Mouse (Mus musculus) neural tube, embryonic 10.5 days (tissue): ENCODE results near the gene Tgif1.

Experiments used
- DNase-seq: peaks from one replicate; pipeline ENCODE4 v3.0.0-alpha.2; 2017; ENCODE audit warnings: low spot score; ENCODE audit errors: extremely low spot score

The Tgif1 gene

DNA sequence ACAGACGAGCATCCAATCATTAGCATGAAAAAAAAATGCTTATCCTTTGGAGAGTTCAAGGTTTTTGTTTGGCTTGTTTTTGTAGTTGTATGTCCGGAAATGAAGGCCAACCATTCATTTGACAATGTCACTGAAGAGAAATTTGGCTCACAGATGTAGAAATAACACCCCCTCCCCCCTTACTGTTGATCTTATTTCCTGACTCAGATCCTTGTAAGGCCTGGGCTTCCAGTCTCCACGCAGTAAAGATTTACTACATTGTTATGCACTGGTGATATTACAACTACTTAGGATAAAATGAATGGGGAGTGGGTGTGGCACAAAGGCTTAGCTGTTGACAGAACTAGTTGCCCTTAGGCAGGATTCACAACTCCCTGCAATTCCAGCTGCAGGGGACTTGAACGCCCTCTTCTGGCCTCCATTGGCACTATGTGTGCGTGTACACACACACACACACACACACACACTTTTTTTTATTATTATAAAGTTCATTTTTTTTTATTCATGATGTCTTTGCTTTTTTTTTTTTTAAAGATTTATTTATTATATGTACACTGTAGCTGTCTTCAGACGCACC, 13.3 kb upstream of the Tgif1 start:
- DNase-seq: no peak

DNA sequence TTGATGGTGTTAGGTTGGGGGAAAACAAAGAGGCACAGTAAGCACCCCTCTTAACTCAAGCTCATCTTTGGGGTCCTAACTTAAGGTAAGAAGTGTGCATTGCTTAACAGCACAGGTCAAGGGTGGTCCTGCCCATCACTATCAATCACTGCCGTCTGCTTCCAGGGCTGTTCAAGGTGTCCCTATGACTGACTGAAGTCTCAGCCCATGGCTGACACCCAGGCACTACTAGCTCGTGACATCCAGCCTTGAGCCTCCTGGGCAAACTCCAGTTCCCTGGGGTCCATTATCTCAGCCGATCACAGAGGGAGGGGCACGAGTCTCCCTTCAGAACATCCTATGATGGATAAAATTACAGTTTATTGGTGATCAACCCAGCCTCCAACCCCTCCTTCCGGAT, 12.7 kb upstream of the Tgif1 start:
- no peak for DNase-seq

DNA sequence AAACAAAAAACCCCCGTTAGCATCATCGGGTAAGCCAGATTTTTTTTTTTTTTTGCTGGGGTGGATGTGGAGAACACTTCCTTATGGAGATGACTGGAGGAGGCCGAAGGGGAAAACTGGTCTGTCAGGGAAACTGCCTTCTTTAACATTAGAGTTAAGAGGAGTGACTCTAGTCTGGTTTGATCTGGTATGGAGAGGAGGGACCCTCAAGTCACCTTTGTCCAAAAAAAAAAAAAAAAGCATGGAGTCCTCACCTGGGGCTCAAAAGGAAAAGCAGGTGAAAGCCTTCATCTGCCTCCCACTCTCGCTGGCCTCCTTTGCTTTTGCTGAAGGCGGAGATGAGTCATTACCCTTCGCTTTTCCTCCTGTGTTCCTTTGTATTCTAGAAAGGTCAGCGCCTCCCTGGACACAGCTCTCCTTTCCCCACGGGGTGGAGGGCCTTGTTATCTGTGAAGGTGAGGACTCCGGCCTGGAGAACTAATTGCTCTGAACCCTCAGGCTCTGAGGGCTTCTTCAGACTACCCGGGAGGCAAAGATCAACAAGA, 11.8 kb upstream of the Tgif1 start:
- no peak for DNase-seq

DNA sequence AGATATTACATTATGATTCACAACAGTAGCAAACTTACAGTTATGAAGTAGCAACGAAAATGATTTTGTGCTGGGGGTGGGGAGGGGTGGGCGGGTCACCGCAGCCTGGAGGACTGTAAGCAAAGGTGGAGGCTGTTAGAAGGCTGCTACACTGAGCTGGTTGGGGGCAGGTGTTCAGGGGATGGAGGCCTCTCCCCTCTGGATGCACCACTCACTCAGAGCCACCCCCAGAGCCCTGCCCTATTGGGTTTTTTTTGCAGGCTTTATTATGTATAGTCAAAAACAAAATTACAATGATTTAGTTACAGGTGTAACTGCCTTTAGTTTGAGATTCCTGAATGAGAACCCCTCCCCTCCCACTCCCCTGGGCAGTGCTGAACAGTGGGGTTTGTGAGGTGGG, 11.3 kb upstream of the Tgif1 start:
- DNase-seq: no peak

DNA sequence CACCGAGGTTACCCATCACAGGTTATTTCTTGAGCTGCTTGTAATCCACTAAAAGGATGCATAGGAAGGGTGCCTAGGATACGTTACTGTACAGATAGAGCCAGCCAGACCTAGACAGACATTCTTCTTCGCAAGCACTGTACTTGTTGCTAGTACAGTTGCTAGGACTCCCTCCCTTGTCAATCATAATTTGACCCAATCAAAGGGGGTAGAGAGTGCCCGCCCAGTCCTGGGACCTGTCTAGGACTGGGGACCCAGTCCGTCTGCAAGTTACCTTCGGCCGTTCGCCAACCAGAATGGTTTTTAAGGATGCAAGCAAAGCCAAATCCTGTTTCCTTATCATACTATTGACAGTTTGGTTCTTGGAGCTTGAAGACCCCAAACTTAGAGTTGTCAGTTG, 10.8 kb upstream of the Tgif1 start:
- DNase-seq: no peak

DNA sequence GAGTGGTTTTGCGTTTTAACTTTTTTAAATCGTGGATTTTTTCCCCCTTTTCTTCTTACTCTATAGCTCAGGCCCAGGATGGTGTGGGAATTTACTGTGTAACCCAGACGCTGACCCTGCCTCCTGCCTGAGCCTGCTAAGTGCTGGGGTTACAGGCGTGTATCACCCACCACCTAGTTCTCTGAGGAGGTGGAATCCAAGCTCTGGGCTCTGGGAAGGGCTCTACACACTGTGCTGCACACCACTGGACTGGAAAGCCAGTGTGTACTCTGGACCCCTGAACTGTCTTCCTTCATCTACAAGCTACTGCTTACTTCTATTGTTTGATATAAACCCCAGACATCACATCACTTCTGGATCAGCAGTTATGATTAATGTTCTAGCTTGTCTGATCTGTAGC, 5.5 kb upstream of the Tgif1 start:
- DNase-seq: no peak

DNA sequence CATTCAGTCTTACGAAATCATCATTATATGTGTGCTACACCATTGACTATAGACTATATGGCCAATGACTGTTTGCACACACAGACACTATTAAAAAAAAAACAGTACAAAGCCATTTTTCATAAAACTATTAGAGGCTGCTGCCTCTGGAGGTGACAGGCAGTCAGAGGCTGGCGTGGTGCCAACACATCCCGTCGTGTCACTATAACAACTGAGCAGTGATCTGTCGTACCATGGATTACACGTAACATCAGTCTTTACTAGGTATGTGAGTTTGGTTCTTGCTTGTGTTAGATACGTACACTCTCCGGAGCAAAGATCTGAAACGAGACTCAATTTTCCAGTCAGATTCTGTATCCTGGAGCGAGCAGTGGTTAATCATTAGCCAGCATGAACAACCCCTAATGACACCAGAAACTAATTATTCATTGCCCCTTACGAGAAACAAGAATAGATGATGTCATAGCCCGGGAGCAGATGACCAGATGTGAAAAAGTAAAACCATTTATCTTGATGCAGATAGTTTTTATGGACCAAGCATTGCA, 3.6 kb upstream of the Tgif1 start:
- DNase-seq: no peak

DNA sequence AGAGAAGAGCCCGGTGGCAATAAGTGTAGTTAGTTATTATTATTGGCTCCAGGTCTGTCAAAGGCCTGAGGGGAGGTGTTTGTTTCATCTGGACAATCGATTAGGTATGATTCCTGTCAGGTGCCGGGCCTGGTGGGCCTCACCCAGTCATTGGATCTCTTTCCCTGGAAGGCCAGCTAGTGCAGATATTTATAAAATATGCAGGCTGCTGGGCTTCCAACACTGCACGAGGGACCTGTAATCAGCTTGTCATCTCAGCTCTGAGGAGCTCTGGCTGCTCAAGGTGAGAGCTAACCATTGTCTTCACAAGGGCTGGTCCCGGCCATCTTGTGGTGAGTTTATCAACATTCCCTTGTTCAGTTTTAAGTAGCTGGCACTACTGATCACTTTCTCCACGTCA, 675 bp upstream of the Tgif1 start:
- DNase-seq: peak; percentile 48

DNA sequence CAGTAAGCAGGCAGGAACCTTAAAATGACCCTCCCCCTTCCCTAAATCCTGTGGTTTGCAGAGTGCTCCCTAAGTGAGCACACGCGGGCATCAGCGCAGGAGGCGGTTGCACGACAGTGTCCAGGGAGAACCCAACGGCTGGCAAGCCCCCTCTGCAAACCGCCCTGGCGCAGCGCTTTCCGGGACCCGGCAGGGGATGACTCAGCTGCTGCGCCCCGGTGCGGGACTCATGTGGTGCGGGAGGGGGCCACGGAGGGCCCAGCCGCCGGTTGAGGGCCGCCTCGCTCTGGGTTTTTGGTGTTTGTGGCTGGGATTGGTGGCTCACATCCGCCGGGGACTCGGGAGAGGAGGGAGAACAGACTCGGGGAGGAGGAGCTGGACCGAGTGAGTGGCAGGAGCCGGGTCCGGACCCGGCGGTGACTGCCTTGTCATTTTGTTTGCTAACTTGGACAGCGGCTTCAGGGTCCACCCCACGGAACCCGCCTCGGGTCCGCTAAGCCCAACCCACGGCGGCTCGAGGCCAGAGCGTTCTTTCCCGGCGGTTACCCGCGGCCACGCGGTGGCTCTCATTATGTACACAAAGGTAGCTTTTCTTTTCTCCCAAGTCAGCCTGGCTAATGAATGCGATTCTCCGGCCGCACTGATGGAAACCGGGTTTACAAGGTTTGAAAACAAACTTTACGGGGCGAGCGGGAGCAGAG, 510 bp downstream of the Tgif1 start:
- peak; percentile 89 for DNase-seq

DNA sequence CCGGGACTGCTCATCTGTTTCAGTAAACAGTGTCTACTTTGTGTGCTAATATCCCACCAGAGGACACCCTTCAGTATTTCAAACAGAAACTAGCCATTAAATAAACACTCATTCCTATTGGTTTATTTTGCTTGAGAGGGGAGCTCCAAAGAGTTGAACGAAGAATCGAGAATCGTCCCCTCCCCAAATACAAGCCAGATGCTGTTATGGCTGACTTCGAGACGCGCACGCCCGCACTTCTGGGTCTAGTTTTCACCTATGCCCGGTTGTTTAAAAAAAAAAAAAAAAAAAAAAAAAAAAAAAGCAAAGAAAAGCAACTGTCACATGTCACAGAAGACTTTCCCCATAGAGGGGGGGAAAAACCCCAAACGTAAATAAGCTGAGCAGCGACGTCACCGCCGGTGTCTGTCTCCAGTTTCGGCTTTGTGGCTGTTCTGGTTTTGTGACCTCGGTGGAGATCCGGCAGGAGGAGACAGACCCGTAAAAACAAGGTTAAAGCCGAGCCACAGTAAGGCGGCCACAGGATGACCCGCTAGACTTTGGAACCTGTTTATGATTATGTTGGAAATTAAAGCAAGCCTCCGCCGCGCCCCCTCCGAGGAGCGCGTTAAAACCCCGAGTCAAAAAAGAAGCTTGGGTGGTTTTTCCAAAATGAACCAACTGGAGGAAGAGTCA, 1.2 kb downstream of the Tgif1 start:
- no peak for DNase-seq

DNA sequence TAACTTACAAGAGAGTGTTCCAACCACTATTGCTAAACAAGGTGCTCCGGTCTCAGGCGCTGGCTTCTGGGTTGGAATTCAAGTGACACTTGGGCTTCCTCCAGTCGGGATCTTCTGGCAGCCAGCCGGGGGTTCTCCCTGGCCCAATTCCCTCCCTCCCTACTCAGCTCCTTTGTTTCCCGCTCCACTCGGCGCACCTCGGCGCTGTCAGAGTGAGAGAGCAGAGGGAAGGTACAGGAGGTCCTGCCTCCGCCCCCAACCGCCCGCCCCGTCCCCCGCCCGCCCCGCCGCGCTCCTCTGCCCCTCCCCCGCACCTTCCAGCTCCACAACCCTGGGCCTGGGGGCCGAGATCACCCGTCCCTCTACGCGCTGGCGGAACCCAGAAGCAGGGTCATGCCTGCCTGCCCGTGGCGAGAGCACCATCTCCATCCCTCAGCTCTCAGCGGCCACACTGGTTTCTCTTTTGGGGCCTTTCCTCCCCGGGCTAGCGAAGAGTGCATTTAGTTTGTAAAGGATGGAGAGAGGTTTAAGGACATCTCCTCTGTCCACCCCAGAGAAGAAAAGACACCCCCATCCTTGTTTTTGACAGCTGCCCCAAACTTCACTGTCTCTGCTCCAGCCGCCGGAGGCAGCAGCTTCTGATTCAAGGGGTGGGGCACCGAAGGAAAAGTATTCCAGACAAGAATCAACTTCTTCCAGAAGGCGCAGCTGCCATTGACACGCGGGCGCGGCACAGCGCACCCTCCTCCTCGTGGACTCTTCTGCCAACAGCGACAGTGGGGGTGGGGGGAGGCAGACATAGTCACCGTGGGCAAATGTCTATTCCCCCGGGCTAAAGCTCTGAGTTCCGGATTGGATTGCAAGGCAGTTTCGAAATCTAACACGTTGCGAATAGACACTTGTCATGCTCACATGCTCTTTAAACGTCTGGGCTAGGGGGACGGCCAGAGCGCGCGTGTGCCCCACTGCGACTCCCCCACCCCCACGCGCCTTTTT, 2.1 kb downstream of the Tgif1 start:
- peak; percentile 83 for DNase-seq

DNA sequence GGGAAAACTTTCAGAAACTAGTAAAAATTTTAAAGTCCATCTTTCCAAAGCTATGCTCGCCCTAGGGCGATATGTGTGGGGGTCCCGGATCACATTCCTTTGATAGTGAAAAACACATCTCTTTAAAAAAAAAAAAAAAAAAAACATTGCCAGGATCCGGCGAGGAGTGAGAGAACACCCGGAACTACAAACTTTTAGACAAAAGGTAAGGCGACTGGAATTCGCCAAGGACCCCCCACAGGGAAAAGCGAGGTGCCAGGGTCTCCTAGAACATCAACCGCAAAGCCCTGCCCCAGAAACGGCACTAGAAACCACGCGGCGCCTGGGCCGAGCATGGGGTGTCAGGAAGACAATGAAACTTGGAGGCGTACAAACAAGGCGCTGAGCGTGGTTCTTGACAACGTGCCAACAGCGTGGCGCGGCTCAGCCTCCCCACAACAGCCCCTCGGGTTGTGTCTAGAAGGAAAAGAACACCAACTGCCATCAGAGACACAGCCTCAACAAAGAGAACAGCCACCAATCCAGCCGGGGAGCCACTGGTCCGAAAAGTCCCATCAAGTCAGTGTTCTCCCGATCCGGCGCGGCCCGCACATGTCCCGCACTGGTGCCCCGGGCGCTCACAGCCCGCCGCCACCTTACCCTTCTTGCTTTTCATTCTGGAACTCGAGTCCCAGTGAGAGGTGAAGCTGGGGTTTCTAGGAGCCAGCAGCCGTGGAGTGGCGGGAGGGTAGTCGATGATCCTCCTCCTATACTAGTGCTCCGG, 2.9 kb downstream of the Tgif1 start:
- peak; percentile 82 for DNase-seq

DNA sequence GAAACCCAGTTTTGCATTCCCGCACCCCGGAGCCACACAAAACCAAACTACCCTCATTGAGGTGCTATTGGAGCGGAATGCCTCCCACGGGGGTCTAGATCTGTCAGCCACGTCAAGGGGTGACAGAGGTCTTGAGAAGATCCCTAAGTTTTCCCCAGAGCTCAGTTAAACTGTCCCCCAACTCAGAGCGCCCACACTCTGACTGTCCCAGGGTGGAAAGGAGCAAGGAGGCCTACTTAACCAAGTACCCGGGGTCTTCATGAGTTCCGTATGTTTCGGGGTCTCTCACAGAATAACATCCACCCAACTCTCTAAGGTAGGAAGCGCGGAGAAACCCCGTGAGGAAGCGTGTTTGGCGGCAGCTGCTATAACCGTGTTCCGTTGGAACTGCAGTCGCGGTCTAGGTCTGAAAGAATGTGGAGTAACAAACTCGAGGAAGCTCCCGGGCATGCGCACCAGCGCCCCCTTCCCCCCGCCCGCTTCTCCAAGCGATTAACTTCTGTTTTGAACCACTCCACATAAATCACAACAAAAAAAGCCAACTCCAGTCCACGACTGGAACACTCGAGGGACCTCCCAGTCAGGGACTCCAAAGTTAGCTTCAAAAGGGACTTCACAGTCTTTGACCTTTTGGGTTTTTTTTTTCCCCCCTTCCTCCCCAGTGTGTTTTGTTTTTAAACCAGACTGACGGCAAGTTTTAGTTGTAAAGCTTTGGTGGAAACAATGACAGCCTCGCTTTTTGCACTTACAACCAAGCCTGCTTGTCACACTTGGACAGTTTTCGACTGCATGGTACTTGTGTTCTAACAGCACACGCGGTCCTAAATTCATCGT, 3.7 kb downstream of the Tgif1 start:
- peak; percentile 89 for DNase-seq

DNA sequence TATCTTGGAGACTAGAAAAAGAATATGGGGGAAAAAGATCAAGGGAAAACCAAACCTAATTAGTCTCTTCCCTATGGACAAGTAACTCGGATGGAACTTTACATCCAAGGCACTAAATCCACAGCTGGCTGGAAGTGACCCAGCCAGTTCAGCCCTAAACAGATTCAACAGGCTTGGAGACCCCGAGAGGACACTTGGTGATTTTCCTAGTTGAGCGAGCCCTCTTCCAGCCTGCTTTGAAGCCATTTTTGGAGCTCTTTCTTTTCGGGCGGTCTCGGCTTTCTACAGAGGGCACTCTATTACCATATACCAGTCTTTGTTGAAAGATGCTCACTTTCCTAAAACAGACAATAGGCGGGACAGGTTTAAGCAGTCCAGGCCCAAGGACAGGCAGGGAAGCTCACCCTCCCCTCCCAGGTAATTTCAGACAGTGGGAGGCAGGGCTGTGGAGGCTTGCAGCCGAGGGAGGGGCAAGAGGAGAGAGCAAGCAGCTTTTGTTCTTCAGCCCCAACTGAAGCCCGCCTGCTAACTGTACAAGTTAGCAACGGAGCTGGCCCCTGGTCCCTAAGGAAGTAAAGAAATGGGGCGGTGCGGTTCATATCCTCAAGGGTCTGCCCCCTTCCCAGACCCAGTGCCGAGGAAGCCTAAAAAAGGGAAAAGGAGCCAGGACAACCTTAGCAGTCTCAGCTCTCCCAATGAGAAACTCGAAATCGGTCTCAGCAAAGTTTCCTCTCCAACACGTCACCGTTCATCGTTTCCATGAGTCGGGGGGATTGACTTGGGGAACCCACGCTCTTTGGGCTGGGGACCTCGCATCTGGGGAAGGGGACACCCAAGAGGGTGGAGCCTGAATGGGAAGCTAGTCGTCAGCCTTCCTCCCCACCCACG, 4.6 kb downstream of the Tgif1 start:
- DNase-seq: peak; percentile 69

DNA sequence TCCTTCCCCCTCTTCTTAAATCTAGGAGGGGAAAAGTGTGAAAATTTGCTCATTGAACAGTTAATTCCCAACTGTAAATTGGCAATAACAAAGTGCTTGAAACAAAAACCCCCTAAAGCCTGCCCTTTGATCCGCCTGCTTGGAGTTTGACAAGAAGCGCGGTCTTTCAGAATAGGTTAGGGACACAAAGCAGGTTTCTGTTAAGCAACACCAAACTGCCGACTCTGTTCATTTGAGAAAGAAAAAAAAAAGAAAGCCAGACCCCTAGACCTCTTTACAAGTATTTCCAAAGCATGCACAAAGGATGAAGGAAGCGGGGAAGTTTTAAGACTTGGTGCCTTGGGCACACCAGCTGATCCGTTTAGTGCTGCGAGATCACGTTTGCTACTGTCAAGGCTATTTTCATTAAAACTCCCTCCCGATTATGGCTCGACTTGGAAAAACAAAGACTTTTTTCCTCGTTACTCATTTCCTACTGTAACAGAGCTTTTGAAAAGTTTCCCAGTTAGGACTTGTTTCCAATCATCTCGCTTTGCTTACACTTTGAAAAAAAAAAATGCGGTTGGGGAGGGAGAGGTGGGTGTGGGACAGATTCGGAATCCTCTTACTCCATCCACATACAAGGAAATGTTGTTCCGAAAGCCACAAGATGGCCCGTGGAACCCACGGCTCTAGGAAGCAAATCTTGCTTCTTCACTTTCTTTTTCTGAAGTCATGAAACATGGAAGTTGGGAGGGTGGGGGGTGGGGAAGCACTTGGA, 5.4 kb downstream of the Tgif1 start:
- peak; percentile 24 for DNase-seq

DNA sequence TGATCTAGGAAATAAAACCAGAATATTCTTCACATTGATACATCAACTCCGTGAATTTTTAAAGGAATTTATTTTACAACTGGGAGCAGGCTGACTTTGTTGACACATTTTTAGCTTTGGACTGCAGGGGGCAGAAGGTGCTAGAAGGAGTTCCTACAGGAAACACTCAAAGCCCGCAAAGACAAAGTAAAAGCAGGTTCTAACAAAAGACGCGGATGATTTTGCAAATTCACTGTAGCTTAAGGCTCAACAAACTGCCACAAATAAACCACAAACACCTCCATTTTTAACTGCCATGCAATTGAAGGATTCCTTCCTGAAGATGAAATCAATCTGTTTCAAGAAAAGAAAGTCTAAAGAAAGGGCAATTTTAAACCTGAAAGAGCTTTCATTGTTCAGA, 6.3 kb downstream of the Tgif1 start:
- peak; percentile 38 for DNase-seq

DNA sequence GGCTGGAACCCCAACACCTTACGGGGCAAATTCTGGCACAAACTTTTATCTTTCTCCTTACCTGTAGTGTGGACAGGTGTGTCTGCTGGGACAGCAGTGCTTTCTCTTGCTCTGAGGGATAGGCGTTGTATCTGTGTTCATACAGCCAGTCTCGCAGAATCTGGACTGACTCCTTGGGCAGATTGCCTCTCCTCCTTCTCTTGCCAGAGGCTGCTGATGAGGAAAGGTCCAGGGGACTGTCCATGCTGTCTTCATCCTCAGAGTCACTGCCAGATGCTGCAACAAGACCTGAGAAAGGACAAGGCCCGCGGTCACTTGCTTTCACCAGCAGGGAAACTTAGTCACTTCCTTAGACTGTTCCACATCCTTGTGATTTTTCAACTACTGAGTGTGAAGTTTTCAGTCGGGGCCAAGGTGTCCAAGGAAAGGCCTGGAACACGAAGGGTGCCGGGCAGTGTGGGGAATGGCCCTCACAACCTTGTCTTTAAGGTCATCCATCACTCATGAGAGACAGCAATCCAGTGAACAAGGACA, 7.2 kb downstream of the Tgif1 start:
- DNase-seq: no peak
